Mouse (Mus musculus) ES-E14 (cell line): ENCODE results near the gene Gm20481.
A peak's percentile ranks its signal among the peaks of the same experiment; 100 is the strongest.

Source experiments
- HCFC1 ChIP-seq: IDR thresholded peaks from 2 replicates; pipeline ENCODE4 v1.6.1; 2012; ENCODE audit warnings: low read length, inconsistent platforms, borderline replicate concordance; ENCODE audit not compliant: insufficient read depth
- MAFK ChIP-seq: IDR thresholded peaks from 2 replicates; pipeline ENCODE4 v1.6.1; 2014; ENCODE audit warnings: mild to moderate bottlenecking, low read depth, low read length, inconsistent platforms; ENCODE audit not compliant: insufficient read depth
- ZC3H11A ChIP-seq: IDR thresholded peaks from 2 replicates; pipeline ENCODE4 v1.6.1; 2012; ENCODE audit warnings: low read depth, mild to moderate bottlenecking, inconsistent platforms, low read length, borderline replicate concordance
- ZNF384 ChIP-seq: IDR thresholded peaks from 2 replicates; pipeline ENCODE4 v1.6.1; 2012; ENCODE audit warnings: low read depth, low read length, inconsistent platforms

DNA sequence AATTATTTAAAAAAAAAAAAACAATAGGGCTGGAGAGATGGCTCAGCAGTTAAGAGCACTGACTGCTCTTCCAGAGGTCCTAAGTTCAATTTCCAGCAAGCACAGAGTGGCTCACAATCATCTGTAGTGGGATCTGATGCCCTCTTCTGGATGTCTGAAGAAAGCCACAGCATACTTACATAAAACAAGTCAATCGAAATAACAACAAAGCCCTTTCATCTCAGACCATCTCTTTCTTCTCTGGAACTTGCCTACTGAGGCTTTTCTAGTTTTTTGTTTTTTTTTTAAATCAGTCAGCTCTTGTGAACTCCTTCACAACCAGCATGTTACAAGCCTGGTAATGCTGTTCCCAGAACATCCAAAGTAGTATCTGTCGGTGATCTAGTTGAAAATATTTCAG is 10.9 kb downstream of the Gm20481 start:
- TF ChIP-seq MAFK (no peak), ZC3H11A (0 out of 2 replicates have a peak, but pooled peaks have one; percentile 2), ZNF384 (no peak), HCFC1 (no peak)
